Mouse (Mus musculus) liver, embryonic 15.5 days (tissue): ENCODE measurements around the gene Maml3. TPM values are rescaled to one million over a fixed set of nuclear protein-coding genes. Genes with fewer than 3 reads are reported as not detected.

Source experiments
- ATAC-seq: fragments of 200-750 bp; cut with Nextera tagmentation; 2 replicates; pipeline ENCODE4 v1.8.0; 2017; ENCODE audit warnings: moderate number of reproducible peaks, mild to moderate bottlenecking, moderate library complexity; ENCODE audit not compliant: insufficient read depth
- H3K27ac ChIP-seq: fragments of 300-500 bp; sonication (generic); replicated peaks from 2 replicates; pipeline ENCODE4 v1.5.1; 2015; ENCODE audit warnings: mild to moderate bottlenecking, inconsistent platforms
- H3K27me3 ChIP-seq: fragments of 300-500 bp; sonication (generic); 2 replicates; pipeline ENCODE4 v1.6.1; 2015; ENCODE audit warnings: mild to moderate bottlenecking, inconsistent platforms
- H3K36me3 ChIP-seq: fragments of 300-500 bp; sonication (generic); replicated peaks from 2 replicates; pipeline ENCODE4 v1.6.1; 2015; ENCODE audit warnings: moderate library complexity, mild to moderate bottlenecking, inconsistent platforms
- H3K4me1 ChIP-seq: fragments of 300-500 bp; sonication (generic); replicated peaks from 2 replicates; pipeline ENCODE4 v1.6.1; 2015; ENCODE audit warnings: inconsistent platforms
- H3K4me2 ChIP-seq: fragments of 300-500 bp; sonication (generic); 2 replicates; pipeline ENCODE4 v1.6.1; 2015; ENCODE audit warnings: moderate library complexity, mild to moderate bottlenecking, inconsistent platforms
- H3K4me3 ChIP-seq: fragments of 300-500 bp; sonication (generic); replicated peaks from 2 replicates; pipeline ENCODE4 v1.5.1; 2015; ENCODE audit warnings: mild to moderate bottlenecking, inconsistent platforms
- H3K9ac ChIP-seq: fragments of 300-500 bp; sonication (generic); 2 replicates; pipeline ENCODE4 v1.6.1; 2015; ENCODE audit warnings: moderate library complexity, mild to moderate bottlenecking, inconsistent platforms
- H3K9me3 ChIP-seq: fragments of 300-500 bp; sonication (generic); replicated peaks from 2 replicates; pipeline ENCODE4 v1.6.1; 2016; ENCODE audit warnings: inconsistent platforms
- WGBS: fragments of 180-500 bp; shearing (Covaris S2); methylation state at CpG from one replicate; pipeline ENCODE4 v1.1.7; 2015; ENCODE audit warnings: mixed read lengths; ENCODE audit not compliant: insufficient replicate concordance; 5-methylcytosine and 5-hydroxymethylcytosine counted together
- polyA plus RNA-seq: library from polyadenylated mRNA; unstranded; fragments of >200 nt; fragmentation: Nextera tagmentation; extraction: Ambion mirVana; gene quantifications from 2 replicates; pipeline ENCODE4 v1.2.1, GENCODE M21; 2015

Gene Maml3
- polyA plus RNA-seq, 1 experiment from 2014 or later = 0.73 TPM

DNA sequence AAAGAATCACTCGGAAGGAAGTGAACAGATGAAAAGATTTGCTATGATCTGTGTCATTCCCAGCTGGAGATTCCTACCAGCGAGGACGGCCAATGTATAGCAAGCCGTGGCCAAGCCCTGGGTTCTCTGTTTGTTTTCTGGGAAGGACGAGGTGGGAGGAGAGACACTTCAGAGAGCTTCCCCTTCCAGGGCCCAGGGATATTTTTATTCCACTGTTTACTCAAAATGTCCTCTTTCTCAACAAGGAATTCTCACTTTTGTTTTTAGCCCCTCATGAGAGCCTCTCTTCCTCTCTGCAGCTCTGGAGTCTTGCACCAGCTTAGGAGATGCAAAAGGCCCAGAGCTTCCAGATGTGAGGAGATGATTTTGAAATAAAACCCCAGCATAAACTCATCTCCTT is 236.0 kb downstream of the Maml3 start:
- H3K9me3 ChIP-seq = no peaks in the 10 kb centered on the region
- no peak overlapping the region for H3K9ac ChIP-seq
- H3K27ac ChIP-seq = no peak overlapping the region
- WGBS = 32% methylated on average over 5 of the region's 5 CpGs
- no peak overlapping the region for H3K4me3 ChIP-seq
- no peak for ATAC-seq
- no peaks in the 10 kb centered on the region for H3K27me3 ChIP-seq
- H3K36me3 ChIP-seq = no peaks in the 10 kb centered on the region
- peaks cover 12% of the 10 kb centered on the region for H3K4me1 ChIP-seq
- H3K4me2 ChIP-seq = no peak overlapping the region

GRCm38 (mm10) chr3:51866446-51866845 is 238.4 kb downstream of the Maml3 start:
- H3K27ac ChIP-seq = no peak overlapping the region
- no peak for ATAC-seq
- no peak overlapping the region for H3K4me2 ChIP-seq
- no peaks in the 10 kb centered on the region for H3K9me3 ChIP-seq
- H3K36me3 ChIP-seq = no peaks in the 10 kb centered on the region
- WGBS = 72% methylated on average over 5 of the region's 5 CpGs
- 0 out of 2 replicates have a peak, but pooled peaks cover 5% of the 10 kb centered on the region for H3K4me1 ChIP-seq
- no peak overlapping the region for H3K4me3 ChIP-seq
- no peak overlapping the region for H3K9ac ChIP-seq
- H3K27me3 ChIP-seq = no peaks in the 10 kb centered on the region

DNA sequence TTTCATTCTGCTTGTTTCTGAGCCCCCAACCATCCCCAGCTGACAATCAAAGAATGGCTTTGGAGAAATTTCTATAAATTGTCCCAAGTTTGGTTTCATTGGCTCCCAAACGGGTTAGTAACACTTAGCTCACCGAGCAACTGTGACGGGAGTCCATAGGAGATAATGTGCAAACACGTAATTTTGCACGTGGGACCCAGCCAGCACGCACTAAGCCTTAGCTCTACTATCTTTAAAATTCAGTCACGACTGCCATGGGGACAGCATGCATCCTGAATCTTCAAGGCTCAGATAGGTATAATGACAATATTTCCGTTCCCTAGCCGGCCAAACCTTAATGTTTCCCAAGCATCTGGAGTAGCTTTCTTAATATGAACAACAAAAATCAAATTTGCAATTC is 243.2 kb downstream of the Maml3 start:
- no peak for ATAC-seq
- Histone ChIP-seq H3K27me3 (no peaks in the 10 kb centered on the region), H3K36me3 (no peaks in the 10 kb centered on the region), H3K4me2 (no peak overlapping the region), H3K4me1 (no peaks in the 10 kb centered on the region), H3K9ac (no peak overlapping the region), H3K4me3 (no peak overlapping the region), H3K27ac (no peak overlapping the region), H3K9me3 (no peaks in the 10 kb centered on the region)
- 72% methylated on average over 9 of the region's 9 CpGs for WGBS

DNA sequence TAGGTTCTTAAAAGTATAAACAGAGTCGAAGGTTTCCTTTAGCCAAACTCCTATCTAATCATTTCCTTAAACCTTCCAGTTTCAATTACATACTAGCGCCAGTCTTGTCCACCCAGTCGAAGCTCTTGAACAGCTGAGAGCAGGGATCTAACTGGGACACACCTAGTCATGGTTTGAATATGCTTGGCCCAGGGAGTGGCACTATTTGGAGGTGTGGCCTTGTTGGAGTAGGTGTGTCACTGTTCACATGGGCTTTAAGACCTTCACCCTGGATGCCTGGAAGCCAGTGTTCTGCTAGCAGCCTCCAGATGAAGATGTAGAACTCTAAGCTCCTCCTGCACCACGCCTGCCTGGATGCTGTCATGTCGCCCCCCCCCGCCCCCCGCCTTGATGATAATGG is 244.4 kb downstream of the Maml3 start:
- no peak overlapping the region for H3K27ac ChIP-seq
- no peak for ATAC-seq
- no peaks in the 10 kb centered on the region for H3K27me3 ChIP-seq
- H3K4me2 ChIP-seq = no peak overlapping the region
- H3K4me3 ChIP-seq = no peak overlapping the region
- no peaks in the 10 kb centered on the region for H3K36me3 ChIP-seq
- no peaks in the 10 kb centered on the region for H3K4me1 ChIP-seq
- no peaks in the 10 kb centered on the region for H3K9me3 ChIP-seq
- H3K9ac ChIP-seq = no peak overlapping the region
- WGBS = 66% methylated on average over 7 of the region's 7 CpGs

DNA sequence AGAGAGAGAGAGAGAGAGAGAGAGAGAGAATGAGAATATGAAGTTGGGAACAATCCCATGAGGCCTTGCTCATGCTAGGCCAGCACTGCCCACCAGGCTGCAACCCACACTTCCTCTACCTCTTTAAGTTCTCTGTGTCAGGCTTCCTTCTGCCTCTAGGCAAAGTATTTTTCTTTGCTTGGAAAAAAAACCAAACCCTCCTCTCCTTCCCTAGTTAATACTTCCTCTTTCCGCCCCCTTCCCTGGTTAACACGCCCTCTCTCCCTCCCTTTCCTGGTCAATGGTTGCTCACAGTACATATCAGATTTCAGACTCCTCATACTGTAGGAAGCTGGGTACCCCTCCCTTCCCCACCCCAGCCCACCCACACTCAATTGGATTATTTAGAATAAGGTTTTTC is 245.7 kb downstream of the Maml3 start:
- no peak for ATAC-seq
- 40% methylated on average over 2 of the region's 2 CpGs for WGBS
- H3K4me2 ChIP-seq = no peak overlapping the region

GRCm38 (mm10) chr3:51854152-51854551 is 250.7 kb downstream of the Maml3 start:
- Histone ChIP-seq H3K27ac (no peak overlapping the region), H3K9me3 (no peaks in the 10 kb centered on the region), H3K36me3 (no peaks in the 10 kb centered on the region), H3K9ac (no peak overlapping the region), H3K4me3 (no peak overlapping the region), H3K27me3 (no peaks in the 10 kb centered on the region), H3K4me2 (no peak overlapping the region), H3K4me1 (no peaks in the 10 kb centered on the region)
- no peak for ATAC-seq
- WGBS = 77% methylated on average over 10 of the region's 10 CpGs

More for the DNA sequence above, 245.7 kb downstream of the Maml3 start:
- H3K36me3 ChIP-seq = no peaks in the 10 kb centered on the region
- no peaks in the 10 kb centered on the region for H3K4me1 ChIP-seq
- H3K9ac ChIP-seq = no peak overlapping the region
- H3K27me3 ChIP-seq = no peaks in the 10 kb centered on the region
- H3K27ac ChIP-seq = no peak overlapping the region
- H3K9me3 ChIP-seq = no peaks in the 10 kb centered on the region
- no peak overlapping the region for H3K4me3 ChIP-seq

DNA sequence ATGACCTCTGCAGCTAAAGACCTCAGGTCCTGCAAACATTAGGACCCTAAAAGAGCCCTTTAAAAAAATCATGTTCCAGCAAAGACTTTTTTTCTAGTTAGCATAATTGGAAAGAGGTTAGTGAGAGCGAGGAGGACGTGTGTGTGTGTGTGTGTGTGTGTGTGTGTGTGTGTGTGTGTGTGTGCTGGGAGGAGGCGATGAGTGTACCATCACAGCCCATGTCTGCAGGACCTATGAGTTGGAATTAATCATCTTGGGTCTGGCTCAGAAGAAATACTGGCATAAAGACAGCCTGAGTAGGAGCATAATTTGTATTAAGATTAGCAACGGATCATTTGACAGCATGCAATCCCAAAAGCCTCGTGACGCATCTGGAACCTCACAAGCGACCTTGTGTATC is 251.3 kb downstream of the Maml3 start:
- no peak for ATAC-seq
- WGBS = 83% methylated on average over 7 of the region's 7 CpGs

GRCm38 (mm10) chr3:51852692-51853091 is 252.2 kb downstream of the Maml3 start:
- ATAC-seq = no peak
- H3K4me3 ChIP-seq = no peak overlapping the region
- H3K9ac ChIP-seq = no peak overlapping the region
- H3K9me3 ChIP-seq = no peaks in the 10 kb centered on the region
- H3K4me2 ChIP-seq = no peak overlapping the region
- no peaks in the 10 kb centered on the region for H3K36me3 ChIP-seq
- no peak overlapping the region for H3K27ac ChIP-seq
- no peaks in the 10 kb centered on the region for H3K4me1 ChIP-seq
- H3K27me3 ChIP-seq = no peaks in the 10 kb centered on the region
- 67% methylated on average over 3 of the region's 3 CpGs for WGBS

More for the DNA sequence above, 251.3 kb downstream of the Maml3 start:
- no peaks in the 10 kb centered on the region for H3K27me3 ChIP-seq
- no peaks in the 10 kb centered on the region for H3K9me3 ChIP-seq
- H3K4me1 ChIP-seq = no peaks in the 10 kb centered on the region
- H3K4me2 ChIP-seq = no peak overlapping the region
- no peak overlapping the region for H3K4me3 ChIP-seq
- no peak overlapping the region for H3K27ac ChIP-seq
- H3K9ac ChIP-seq = no peak overlapping the region
- no peaks in the 10 kb centered on the region for H3K36me3 ChIP-seq

DNA sequence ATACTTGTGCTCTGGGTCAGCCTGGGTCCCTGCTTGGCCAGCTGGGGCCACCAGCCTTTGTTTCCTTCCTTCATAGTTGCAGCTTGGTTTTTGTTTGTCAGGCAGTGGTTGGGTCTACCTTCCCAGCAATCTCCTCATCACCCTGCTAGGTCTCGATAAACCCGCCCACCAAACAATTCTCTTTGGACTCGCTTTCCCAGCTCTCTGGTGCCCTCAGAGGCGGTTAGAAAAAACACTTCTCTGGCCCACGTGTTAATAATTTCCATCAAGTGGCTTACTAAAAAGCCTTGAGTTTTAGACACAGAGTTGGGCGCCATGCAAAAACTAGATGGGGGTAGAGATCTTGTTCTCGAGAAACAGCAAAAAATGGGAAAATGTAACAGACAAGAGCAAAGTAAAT is 253.3 kb downstream of the Maml3 start:
- Histone ChIP-seq H3K4me3 (no peak overlapping the region), H3K9ac (no peak overlapping the region), H3K9me3 (no peaks in the 10 kb centered on the region), H3K36me3 (no peaks in the 10 kb centered on the region), H3K4me1 (no peaks in the 10 kb centered on the region), H3K4me2 (no peak overlapping the region), H3K27ac (no peak overlapping the region), H3K27me3 (no peaks in the 10 kb centered on the region)
- no peak for ATAC-seq
- WGBS = 64% methylated on average over 7 of the region's 7 CpGs

GRCm38 (mm10) chr3:51849462-51849861 is 255.4 kb downstream of the Maml3 start:
- Histone ChIP-seq H3K36me3 (no peaks in the 10 kb centered on the region), H3K27ac (no peak overlapping the region), H3K9ac (no peak overlapping the region), H3K27me3 (no peaks in the 10 kb centered on the region), H3K4me2 (no peak overlapping the region), H3K4me3 (no peak overlapping the region), H3K4me1 (no peaks in the 10 kb centered on the region), H3K9me3 (no peaks in the 10 kb centered on the region)
- no peak for ATAC-seq
- 61% methylated on average over 6 of the region's 6 CpGs for WGBS

GRCm38 (mm10) chr3:51847262-51847661 is 257.6 kb downstream of the Maml3 start:
- Histone ChIP-seq H3K27me3 (no peaks in the 10 kb centered on the region), H3K4me2 (no peak overlapping the region), H3K4me3 (no peak overlapping the region), H3K36me3 (no peaks in the 10 kb centered on the region), H3K9me3 (no peaks in the 10 kb centered on the region), H3K4me1 (no peaks in the 10 kb centered on the region), H3K9ac (no peak overlapping the region), H3K27ac (no peak overlapping the region)
- 60% methylated on average over 4 of the region's 4 CpGs for WGBS
- ATAC-seq = no peak

DNA sequence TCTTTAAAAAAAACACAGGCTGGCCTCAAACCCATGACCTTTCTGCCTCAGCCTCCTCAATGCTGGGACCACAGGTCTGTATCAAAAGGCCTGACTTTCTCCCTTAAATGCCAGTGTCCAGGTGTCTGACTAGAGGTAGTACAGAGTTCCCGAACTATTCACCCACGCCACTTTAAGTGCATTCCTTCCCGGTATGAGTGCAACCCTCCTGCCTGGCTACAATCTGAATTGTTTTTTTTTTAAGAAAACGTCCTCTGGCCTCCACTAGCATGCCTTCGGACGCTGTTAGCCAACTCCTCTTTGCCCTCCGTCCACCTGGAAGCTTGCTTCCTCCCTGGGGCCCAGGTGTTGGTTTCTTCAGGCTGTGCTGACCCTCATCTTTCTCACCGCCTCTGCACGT is 260.6 kb downstream of the Maml3 start:
- no peaks in the 10 kb centered on the region for H3K9me3 ChIP-seq
- WGBS = 72% methylated on average over 9 of the region's 9 CpGs
- H3K27me3 ChIP-seq = no peaks in the 10 kb centered on the region

More for the DNA sequence above, 260.6 kb downstream of the Maml3 start:
- Histone ChIP-seq H3K27ac (no peak overlapping the region), H3K4me1 (no peaks in the 10 kb centered on the region), H3K4me3 (no peak overlapping the region), H3K9ac (no peak overlapping the region), H3K4me2 (no peak overlapping the region), H3K36me3 (no peaks in the 10 kb centered on the region)
- no peak for ATAC-seq
